Mouse (Mus musculus) heart, embryonic 14.5 days (tissue): ENCODE data around the gene Capns1. TPM values are rescaled to one million over a fixed set of nuclear protein-coding genes. Genes with fewer than 3 reads are reported as not detected.
"Not testable (repeated sequence)": the region's sequence is repeated elsewhere in the genome, so short reads cannot be mapped to it uniquely, and the experiment has no call there.

Experiments
- ATAC-seq: fragments of 200-750 bp; cut with Nextera tagmentation; 2 replicates; pipeline ENCODE4 v1.8.0; 2017; ENCODE audit warnings: low read depth, moderate TSS enrichment; ENCODE audit not compliant: insufficient number of reproducible peaks, insufficient read depth, low FRiP score
- H3K27ac ChIP-seq, 2 experiments: fragments of 200-500 bp in 1 of 2; fragments of 300-500 bp in 1 of 2; sonication (generic) in 1 of 2; replicated peaks in 1 of 2; 2 replicates each; pipeline ENCODE4 v1.5.1; 2012 to 2014; ENCODE audit warnings: low read depth in 2 of 2, low read length in 2 of 2, control low read depth in 1 of 2, mild to moderate bottlenecking in 1 of 2, mixed read lengths in 1 of 2; ENCODE audit not compliant: control insufficient read depth in 1 of 2, insufficient read depth in 1 of 2
- H3K27me3 ChIP-seq: fragments of 300-500 bp; sonication (generic); 2 replicates; pipeline ENCODE4 v1.6.1; 2014; ENCODE audit warnings: mild to moderate bottlenecking, low read length, control low read depth; ENCODE audit not compliant: control insufficient read depth, insufficient read depth
- H3K36me3 ChIP-seq: fragments of 300-500 bp; sonication (generic); 2 replicates; pipeline ENCODE4 v1.6.1; 2014; ENCODE audit warnings: mild to moderate bottlenecking, control low read depth, low read length, mixed read lengths; ENCODE audit not compliant: control insufficient read depth, insufficient read depth
- H3K4me1 ChIP-seq, 2 experiments: fragments of 200-500 bp in 1 of 2; fragments of 300-500 bp in 1 of 2; sonication (generic) in 1 of 2; 2 replicates each; pipeline ENCODE4 v1.6.1; 2012 to 2014; ENCODE audit warnings: low read length in 2 of 2, control low read depth in 1 of 2, mixed read lengths in 1 of 2; ENCODE audit not compliant: control insufficient read depth in 2 of 2, insufficient read depth in 2 of 2
- H3K4me2 ChIP-seq: fragments of 300-500 bp; sonication (generic); 2 replicates; pipeline ENCODE4 v1.6.1; 2014; ENCODE audit warnings: mild to moderate bottlenecking, low read length
- H3K4me3 ChIP-seq, 2 experiments: fragments of 200-500 bp in 1 of 2; fragments of 300-500 bp in 1 of 2; sonication (generic) in 1 of 2; 2 replicates each; pipeline ENCODE4 v1.5.1; 2012 to 2014; ENCODE audit warnings: low read length in 2 of 2, mild to moderate bottlenecking in 2 of 2, control low read depth in 1 of 2, low read depth in 1 of 2, moderate library complexity in 1 of 2; ENCODE audit not compliant: control insufficient read depth in 1 of 2, insufficient read depth in 1 of 2
- H3K9ac ChIP-seq: fragments of 300-500 bp; sonication (generic); 2 replicates; pipeline ENCODE4 v1.6.1; 2014; ENCODE audit warnings: mild to moderate bottlenecking, low read length
- H3K9me3 ChIP-seq: fragments of 300-500 bp; sonication (generic); 2 replicates; pipeline ENCODE4 v1.6.1; 2016; ENCODE audit warnings: low read length, control low read depth; ENCODE audit not compliant: control insufficient read depth
- WGBS: fragments of 180-500 bp; shearing (Covaris S2); extraction: QIAGEN DNeasy Blood & Tissue Kit; methylation state at CpG from one replicate; pipeline ENCODE4 v1.1.7; 2014; 5-methylcytosine and 5-hydroxymethylcytosine counted together
- polyA plus RNA-seq: library from polyadenylated mRNA; unstranded; fragments of >200 nt; fragmentation: Nextera tagmentation; extraction: Ambion mirVana; gene quantifications from 2 replicates; pipeline ENCODE4 v1.2.1, GENCODE M21; 2014

The Capns1 gene
- 63.0 and 73.7 TPM in 2 replicates for polyA plus RNA-seq

DNA sequence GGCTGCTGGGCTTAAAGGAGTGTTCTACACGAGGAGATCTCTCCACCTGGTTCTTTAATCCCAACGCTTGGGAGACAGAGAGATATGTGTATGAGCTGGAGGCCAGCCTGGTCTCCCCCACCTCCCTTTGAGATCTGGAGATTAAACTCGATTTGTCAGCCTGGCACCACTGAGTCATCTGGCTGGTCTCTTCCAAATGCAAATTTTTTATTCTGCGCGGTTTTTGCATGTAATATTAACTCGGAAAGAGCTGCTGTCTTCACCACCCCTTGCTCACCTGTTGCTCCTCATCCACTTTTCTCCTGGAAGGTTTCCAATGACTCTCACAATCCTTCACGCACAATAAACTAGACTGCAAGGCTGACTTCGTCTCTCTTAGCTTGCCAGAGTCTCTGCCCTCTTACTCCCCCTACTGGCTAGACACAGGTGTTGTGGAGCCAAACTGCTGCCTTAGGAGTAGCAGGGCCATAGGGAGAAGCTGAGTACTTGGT lies at the start of gene Capns1:
Capns1 (minus strand) TSS at position 331 of the 491 bp plus-strand sequence.
- H3K9ac ChIP-seq = no peak within 1 kb of the TSS; the same call in 1 of the 2 replicates
- peaks cover 7% of the 10 kb centered on the region in 2 experiments; a peak in 3 of 4 replicates for H3K4me1 ChIP-seq
- no peaks in the 10 kb centered on the region for H3K9me3 ChIP-seq
- ATAC-seq = no peak
- H3K4me3 ChIP-seq = no peak within 1 kb of the TSS
- no peaks in the 10 kb centered on the region for H3K36me3 ChIP-seq
- no peaks in the 10 kb centered on the region for H3K27me3 ChIP-seq
- H3K4me2 ChIP-seq = peak within 1 kb of the TSS; percentile 35
- 5% methylated on average over 8 of the region's 8 CpGs for WGBS
- no peak within 1 kb of the TSS for H3K27ac ChIP-seq

DNA sequence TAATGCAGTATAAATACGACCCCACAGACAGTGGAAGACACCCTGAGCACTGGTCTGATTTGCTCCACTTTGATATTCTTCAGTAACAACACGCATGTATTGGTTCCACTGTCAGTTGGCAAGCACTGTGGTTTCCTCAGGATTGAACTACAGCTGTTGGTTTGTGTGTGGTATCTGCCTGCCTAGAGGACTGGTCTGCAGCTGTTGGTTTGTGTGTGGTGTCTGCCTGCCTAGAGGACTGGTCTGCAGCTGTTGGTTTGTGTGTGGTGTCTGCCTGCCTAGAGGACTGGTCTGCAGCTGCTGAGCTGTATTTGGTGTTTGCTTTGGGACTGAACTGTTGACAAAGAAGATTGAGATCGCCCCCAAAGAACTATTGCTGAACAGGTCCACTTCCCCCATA lies 38.8 kb upstream of the Capns1 start:
- H3K4me3 ChIP-seq, H3K27ac ChIP-seq, H3K4me1 ChIP-seq, H3K9me3 ChIP-seq, H3K9ac ChIP-seq, ATAC-seq, H3K4me2 ChIP-seq, H3K27me3 ChIP-seq: not testable (repeated sequence)
- 84% methylated on average over 3 of the region's 3 CpGs for WGBS
- H3K36me3 ChIP-seq = peaks cover 37% of the 10 kb centered on the region

DNA sequence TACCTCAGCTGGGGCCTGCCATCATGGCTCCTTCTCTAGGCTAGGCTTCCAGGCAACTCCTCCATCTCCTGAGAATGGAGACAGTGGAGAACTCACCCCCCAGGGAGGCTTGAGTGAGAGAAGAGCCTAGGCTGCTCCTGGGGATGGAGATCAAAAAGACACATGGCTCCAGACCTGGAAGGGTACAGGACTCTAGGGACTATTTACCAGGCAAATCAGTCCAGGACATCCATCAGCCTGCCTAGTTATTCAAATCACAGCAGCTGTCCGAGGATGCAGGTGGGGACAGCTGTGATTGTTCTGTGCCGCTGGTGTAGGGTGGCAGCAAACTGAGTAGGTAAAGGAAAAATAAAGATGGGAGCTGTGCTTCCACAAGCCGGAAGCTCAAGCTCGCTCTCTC lies 37.0 kb upstream of the Capns1 start, which contains the start of gene Ovol3:
Ovol3 (minus strand) TSS at position 101 of the 400 bp plus-strand sequence.
- no peak within 1 kb of the TSS for H3K4me3 ChIP-seq
- peaks cover 24% of the 10 kb centered on the region for H3K36me3 ChIP-seq
- no peaks in the 10 kb centered on the region for H3K9me3 ChIP-seq
- ATAC-seq = no peak
- H3K9ac ChIP-seq = no peak within 1 kb of the TSS
- H3K27me3 ChIP-seq = no peaks in the 10 kb centered on the region
- H3K4me1 ChIP-seq = peaks cover 3 to 9% of the 10 kb centered on the region in 2 experiments; a peak in 3 of 4 replicates
- H3K4me2 ChIP-seq = no peak within 1 kb of the TSS
- WGBS = 79% methylated on average over 4 of the region's 4 CpGs
- H3K27ac ChIP-seq = no peak within 1 kb of the TSS

DNA sequence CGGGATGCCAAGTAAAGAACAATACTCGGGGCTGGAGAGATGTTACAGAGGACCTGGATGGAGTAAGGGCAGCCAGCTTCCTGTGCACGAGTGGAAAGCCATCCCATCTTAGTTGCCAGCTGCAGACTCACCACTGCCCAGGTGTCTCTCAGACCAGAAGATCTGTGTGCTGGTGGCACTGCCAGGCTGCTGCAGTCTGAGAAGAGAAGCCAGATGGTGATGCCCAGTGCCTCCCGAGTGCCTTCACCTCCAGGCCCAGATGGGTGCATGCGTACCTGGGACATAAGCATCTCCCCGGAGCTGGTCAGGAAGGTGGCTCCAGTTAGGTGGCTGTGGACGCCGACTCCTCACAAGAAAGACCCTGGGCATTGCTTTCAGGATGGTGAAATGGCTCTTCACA lies 36.5 kb upstream of the Capns1 start:
- Histone ChIP-seq H3K9ac (no peak overlapping the region), H3K4me1 (peaks cover 3 to 10% of the 10 kb centered on the region in 2 experiments; a peak in 3 of 4 replicates), H3K9me3 (no peaks in the 10 kb centered on the region), H3K4me2 (no peak overlapping the region), H3K27me3 (no peaks in the 10 kb centered on the region), H3K4me3 (no peak overlapping the region), H3K27ac (no peak overlapping the region), H3K36me3 (peaks cover 21% of the 10 kb centered on the region)
- no peak for ATAC-seq
- 84% methylated on average over 8 of the region's 8 CpGs for WGBS

DNA sequence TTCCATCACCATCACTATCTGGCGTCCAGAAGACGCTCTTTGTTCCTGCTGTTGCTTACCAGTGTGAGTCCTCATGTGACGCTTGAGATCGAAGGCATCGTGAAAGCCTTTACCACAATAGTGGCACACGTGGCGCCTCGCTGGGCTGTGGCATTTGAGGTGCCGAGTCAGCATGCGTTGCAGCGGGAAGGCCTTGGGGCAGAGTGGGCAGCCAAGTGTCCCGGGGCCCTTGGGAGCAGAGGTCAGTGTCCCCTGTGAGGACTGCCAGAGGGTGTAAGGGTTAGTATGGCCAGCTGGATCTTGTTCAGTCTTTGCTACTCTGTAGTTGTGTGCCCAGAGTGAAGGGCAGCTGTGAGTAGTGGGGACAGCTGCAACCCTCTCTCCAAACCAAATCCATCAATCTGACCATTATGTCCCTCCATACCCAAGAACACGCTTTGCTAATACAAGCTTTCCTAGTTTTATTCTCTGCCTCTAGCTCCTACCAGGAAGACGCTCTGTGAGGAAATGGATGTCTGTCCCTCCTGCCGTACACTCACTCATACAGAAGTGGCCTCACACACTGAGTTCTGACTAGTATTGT lies 35.8 kb upstream of the Capns1 start:
- no peak for ATAC-seq
- peaks cover 3 to 10% of the 10 kb centered on the region in 2 experiments; a peak in 3 of 4 replicates for H3K4me1 ChIP-seq
- no peak overlapping the region for H3K27ac ChIP-seq
- 91% methylated on average over 15 of the region's 15 CpGs for WGBS
- H3K9ac ChIP-seq = no peak overlapping the region
- H3K27me3 ChIP-seq = no peaks in the 10 kb centered on the region
- H3K4me2 ChIP-seq = no peak overlapping the region
- H3K4me3 ChIP-seq = no peak overlapping the region
- H3K36me3 ChIP-seq = peaks cover 26% of the 10 kb centered on the region
- no peaks in the 10 kb centered on the region for H3K9me3 ChIP-seq

DNA sequence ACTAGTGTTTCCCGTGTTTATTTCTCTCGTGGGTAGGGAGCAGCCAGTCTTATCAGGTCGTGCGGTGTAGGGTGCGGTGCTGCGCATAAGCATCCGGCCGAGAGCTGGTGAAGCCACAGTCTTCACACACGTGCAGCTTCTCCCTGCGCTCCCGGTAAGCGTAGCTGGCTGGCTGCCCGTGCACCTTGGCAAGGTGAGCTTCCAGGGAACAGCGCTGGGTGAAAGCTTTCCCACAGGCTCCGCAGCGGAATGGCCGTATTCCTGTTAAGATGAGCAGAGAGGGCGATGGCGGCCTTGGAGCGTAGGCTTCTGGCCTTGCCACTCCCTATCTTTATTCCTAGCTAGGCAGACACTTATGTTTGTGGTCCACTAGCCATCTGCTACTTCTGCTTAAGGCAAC lies 34.8 kb upstream of the Capns1 start:
- no peak for ATAC-seq
- H3K27me3 ChIP-seq = no peaks in the 10 kb centered on the region
- H3K4me1 ChIP-seq = peaks cover 3 to 10% of the 10 kb centered on the region in 2 experiments; a peak in 3 of 4 replicates
- H3K9ac ChIP-seq = no peak overlapping the region
- H3K4me2 ChIP-seq = peak overlapping the region; percentile 92; the same call in 1 of the 2 replicates
- peak overlapping the region in 1 of 2 experiments; percentile 86; a peak in 1 of 4 replicates for H3K4me3 ChIP-seq
- WGBS = 84% methylated on average over 20 of the region's 20 CpGs
- H3K27ac ChIP-seq = no peak overlapping the region
- no peaks in the 10 kb centered on the region for H3K9me3 ChIP-seq
- H3K36me3 ChIP-seq = peaks cover 34% of the 10 kb centered on the region

DNA sequence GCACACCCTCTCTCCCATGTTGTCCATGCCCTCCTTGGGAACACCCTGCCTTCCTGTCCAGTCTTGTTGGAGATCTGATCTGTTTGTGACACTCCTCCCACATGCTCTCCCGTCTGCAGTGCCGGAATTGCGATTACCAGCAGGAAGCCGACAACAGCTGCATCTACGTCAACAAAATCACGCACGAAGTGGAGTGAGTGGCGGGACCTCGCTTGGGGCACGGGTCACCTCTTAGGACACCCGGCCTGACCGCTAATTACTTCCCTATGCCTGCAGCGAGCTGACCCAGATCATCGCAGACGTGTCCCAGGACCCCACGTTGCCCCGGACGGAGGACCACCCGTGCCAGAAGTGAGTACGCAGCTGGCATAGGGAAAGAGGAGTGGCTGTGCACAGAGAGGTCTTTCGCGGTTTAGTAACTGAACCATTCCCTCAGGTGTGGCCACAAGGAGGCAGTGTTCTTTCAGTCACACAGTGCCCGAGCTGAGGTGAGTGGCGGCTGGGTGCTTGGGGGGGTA lies 34.1 kb upstream of the Capns1 start:
- WGBS = 4% methylated on average over 24 of the region's 24 CpGs
- H3K9ac ChIP-seq = peak overlapping the region; percentile 88

More for the DNA sequence above, 34.1 kb upstream of the Capns1 start:
- no peaks in the 10 kb centered on the region for H3K27me3 ChIP-seq
- peaks cover 3 to 10% of the 10 kb centered on the region in 2 experiments; a peak in 3 of 4 replicates for H3K4me1 ChIP-seq
- peak overlapping the region; percentile 79 to 86 for H3K4me3 ChIP-seq
- peaks cover 41% of the 10 kb centered on the region for H3K36me3 ChIP-seq
- no peak; the same call in 1 of the 2 replicates for ATAC-seq
- H3K4me2 ChIP-seq = peak overlapping the region; percentile 92
- no peaks in the 10 kb centered on the region for H3K9me3 ChIP-seq
- H3K27ac ChIP-seq = peak overlapping the region; percentile 66 to 91
